Mouse (Mus musculus) 416B (cell line): ENCODE data around the gene Prss16.

Source experiments
- DNase-seq: peaks from one replicate; pipeline ENCODE4 v3.0.0; 2011; ENCODE audit warnings: low read depth

Prss16 gene

DNA sequence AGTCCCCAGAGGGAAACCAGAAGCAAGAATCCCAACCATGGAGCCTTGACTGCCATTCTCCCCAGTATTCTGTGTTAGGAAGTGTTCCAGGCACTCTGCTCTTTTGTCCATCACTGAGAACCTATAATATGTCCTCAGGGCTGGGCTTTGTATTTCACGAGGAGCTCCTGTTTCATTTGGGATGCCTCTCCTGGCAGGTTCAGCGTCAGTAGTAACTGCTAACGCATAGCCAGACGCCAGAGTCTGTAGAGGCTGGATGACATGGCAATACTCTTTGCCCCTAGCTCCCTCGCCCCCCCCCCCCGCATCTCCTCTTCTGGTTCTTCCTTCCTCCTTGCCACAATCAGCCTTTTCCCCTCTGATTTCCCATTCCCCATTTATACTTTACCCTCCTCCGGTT lies at the start of gene Prss16:
Gene Prss16, minus strand, starts transcription at position 101 of the 400 bp plus-strand sequence.
- DNase-seq: no peak

DNA sequence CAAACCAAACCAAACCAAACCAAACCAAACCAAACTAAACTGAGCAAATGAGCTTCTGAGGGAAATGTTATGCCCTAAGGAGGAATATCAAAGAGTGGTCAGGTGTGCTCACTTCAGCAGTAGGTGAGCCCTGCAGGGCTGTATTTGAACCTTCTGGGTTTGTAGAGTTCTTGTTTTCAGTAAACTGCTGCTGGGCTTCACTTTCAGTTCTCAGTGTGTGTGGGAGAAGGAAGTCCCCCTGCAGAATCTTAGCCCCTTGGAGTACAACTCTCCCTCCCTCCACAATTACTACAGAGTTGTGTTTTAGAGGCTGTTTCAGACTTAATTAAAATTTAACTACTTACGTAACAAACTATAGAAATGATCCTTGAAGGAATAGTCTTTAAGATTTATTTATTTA lies 44.2 kb upstream of the Prss16 start:
- no peak for DNase-seq

DNA sequence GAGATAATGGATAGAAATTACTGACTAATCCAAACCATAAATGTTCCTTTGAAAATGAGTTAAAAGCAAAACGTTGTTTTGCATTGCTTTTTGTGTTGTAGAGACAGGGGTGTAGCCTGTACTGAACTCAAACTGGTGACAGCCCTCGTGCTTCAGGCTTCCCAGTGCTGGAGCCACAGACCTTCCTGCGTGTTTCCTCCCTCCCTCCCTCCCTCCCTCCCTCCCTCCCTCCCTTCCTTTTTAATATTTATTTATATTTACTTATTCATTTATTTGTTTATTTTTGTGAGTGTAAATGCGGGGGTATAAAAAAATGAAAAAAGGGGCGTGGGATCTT lies 41.9 kb upstream of the Prss16 start:
- DNase-seq: no peak

DNA sequence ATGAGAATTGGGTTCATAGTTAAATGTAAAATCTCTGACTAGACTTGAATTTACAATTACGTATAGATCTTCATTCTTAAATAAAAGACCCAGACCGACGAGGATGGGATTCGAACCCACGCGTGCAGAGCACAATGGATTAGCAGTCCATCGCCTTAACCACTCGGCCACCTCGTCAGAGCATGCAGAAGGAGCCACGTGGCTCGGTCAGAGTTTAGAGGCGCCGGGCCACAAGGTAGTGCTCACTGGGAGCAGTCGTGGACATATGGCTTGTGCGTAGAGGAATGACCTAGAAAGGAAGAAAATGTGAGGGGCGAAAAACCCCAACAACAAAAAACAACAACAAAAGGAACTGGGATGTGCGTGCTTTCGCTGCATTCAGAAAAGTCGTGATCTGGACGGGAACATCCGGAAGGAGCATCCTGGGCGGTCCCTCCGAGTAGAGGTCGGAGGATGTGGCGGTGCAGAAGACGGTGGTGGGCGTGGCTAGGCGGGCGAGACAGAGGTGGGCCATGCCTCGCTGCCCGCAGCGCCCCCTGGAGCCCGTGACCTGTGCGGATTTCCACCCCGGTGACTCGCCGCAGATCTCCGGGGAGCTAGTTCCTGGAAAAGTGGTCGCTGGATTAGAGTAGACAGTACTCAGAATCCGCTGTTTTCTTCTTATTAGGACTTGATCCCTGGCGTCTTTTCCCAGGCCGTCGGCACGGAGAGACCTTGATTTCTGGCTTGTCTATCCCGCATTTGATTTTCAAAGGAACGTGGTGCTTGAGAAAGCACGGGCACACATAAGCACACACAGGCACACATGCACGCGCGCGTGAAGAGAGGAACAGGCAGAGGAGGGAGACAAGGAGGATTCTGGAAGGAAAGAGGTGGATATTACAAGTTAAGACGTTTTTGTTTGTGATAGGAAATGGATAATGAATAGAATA lies 41.3 kb upstream of the Prss16 start:
- DNase-seq: peak; percentile 98

DNA sequence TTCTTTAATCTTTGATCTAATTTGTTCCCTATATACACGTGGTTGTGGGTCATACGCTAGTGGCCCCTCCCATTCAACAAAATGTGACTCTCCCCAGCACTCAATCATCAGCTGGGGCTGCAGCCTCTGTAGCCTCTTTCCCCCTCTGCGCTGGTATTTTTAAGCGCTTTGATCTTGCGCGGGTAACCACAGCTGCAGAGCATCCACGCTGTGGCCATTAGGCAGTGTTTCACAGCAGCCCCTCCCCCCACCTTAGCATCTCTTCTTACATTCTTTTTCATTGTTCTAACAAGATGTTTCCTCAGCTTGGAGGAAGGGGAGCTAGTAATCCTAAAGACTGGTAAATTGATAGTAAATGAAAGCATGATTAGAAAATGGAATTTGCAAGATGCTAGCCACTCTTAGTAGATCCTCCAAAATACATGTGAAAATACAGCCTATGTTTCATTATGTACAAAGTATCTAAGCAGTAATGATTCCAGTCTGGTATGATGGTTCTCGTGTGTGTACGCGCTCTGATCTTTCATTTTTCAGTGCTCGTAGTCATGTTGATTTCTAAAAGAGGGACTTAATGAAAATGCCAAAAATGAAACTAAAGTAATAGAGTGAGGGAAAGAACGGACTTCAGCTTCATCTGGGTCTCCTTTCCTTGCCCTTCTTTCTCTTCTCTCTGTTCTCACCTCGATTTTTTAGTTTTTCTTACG lies 40.3 kb upstream of the Prss16 start:
- DNase-seq: peak; percentile 90

DNA sequence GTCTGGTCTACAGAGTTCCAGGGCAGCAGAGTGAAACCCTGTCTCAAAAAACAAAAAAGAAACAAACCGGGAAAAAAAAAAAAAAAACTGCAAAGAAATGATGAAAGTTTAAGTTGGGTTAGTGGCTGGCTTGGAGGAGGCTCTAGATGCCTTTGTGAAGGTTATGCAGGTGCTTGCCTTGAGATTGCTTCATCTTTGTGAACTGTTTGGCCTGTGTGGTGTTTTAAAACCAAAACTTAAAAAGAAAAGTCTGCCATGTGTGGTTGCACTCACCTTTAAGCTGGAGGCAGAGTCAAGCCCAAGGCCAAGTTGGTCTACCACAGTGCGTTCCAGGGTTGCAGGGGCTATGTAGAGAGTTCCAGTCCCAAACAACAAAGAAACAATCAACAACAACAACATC lies 39.5 kb upstream of the Prss16 start:
- DNase-seq: no peak

DNA sequence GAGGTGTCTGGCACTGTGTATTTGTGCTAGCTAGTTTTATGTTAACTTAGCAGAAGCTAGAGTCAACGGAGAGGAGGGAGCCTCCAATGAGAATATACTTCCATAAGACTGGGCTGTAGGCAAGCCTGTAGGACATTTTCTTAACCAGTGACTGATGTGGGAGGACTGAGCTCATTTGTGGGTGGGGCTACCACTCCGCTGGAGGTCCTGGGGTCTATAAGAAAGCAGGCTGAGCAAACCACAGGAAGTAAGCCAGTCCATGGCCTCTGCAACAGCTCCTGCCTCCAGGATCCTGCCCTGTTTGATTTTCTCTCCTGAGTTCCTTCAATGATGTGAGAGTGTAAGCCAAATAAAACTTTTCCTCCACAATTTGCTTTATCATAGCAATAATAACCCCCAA lies 35.8 kb upstream of the Prss16 start:
- DNase-seq: peak; percentile 67

DNA sequence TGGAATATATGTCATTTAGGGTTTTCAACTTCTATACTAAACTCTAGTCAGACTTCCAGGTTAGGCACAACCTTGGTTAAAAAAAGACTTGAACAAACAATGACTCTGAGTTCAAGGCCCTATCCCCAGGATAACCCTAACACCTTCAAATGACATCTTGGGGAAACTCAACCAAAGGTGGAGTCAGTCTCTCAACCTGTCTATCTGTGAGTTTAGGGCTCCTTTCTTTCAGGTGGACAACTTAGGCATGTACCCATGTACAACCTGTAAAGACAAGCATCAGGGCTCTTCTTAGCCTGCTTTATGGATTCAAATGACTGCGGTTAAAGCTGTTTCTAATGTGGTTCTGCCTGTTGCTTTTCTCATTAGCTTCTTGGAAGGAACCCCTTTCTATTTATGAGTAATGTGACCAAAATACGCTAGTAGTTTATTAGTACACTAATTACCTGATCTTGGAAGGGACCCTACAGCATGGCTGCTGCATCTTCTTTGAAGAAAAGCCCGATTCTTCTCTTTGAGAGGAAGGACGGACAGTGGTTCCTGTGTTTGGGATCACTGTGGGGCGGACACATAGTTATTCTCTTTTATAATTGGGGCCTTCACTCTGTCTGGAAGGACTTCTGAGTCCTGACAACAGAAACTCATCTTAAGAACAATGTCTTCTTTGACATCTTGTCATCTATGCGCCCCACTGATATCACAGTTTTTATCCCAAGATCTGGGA lies 35.1 kb upstream of the Prss16 start:
- no peak for DNase-seq

DNA sequence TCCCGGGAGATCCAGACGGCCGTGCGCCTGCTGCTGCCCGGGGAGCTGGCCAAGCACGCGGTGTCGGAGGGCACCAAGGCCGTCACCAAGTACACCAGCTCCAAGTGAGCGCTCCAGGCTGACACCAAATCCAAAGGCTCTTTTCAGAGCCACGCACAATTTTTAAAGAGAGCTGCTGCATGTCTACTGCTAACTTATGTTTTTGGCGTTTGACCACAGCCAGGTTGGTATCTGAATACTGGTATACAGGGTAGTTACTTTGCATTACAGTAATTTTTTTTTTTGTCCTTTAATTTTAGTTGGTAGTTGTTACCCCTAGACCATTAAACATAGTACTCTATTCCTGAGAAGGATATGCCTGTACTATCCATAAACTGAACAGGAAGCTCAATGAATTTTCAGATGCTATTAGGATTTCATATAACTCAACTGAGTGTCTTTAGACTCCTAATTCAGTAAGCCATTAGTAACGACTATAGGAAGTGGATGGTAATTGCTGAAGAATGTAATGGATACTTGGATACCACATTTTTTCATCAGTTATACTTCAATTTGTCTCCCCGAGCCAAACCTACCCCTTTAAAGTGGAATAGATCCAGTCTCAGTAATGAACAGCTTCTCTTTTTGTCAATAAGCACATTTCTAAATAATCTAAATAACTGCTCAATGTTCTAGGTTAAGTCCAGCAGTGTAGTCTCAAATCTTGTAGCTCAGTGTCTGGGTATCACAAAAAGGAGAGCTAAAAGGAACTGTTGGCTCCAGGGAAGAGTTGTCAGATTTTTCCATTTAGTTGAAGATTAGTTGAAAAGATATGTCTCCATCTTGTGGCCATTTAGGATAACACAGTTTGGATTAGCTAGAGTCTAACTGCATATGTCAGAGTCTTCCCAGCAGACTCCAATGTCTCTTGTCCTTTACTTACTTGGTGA lies 34.2 kb upstream of the Prss16 start:
- DNase-seq: peak; percentile 92

DNA sequence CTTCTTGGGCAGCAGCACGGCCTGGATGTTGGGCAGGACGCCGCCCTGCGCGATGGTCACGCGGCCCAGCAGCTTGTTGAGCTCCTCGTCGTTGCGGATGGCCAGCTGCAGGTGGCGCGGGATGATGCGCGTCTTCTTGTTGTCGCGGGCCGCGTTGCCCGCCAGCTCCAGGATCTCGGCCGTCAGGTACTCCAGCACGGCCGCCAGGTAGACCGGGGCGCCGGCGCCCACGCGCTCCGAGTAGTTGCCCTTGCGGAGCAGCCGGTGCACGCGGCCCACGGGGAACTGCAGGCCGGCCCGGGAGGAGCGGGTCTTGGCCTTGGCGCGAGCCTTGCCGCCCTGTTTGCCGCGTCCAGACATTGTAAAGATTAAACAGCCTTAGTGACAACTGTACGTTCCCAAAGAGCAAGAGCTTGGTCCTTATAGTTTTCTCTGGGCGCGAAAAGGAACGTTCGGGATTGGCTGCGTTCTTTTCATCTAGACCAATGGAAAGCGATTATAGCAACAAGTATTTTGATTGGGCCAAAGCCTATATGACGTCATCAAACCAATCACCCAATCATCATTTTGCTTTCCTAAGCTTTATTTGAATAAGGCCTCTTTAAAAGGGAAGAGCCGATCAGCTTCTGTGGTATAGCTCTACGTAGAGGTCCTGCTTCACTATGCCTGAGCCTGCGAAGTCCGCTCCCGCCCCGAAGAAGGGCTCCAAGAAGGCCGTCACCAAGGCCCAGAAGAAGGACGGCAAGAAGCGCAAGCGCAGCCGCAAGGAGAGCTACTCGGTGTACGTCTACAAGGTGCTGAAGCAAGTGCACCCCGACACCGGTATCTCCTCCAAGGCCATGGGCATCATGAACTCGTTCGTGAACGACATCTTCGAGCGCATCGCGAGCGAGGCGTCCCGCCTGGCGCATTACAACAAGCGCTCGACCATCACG lies 33.3 kb upstream of the Prss16 start, which contains the start of the genes Hist1h2ag and Hist1h2bj:
Gene Hist1h2ag, minus strand, starts transcription at position 377 of the 935 bp plus-strand sequence.
Gene Hist1h2bj, plus strand, starts transcription at position 647 of the 935 bp plus-strand sequence.
- peak; percentile 100 for DNase-seq

DNA sequence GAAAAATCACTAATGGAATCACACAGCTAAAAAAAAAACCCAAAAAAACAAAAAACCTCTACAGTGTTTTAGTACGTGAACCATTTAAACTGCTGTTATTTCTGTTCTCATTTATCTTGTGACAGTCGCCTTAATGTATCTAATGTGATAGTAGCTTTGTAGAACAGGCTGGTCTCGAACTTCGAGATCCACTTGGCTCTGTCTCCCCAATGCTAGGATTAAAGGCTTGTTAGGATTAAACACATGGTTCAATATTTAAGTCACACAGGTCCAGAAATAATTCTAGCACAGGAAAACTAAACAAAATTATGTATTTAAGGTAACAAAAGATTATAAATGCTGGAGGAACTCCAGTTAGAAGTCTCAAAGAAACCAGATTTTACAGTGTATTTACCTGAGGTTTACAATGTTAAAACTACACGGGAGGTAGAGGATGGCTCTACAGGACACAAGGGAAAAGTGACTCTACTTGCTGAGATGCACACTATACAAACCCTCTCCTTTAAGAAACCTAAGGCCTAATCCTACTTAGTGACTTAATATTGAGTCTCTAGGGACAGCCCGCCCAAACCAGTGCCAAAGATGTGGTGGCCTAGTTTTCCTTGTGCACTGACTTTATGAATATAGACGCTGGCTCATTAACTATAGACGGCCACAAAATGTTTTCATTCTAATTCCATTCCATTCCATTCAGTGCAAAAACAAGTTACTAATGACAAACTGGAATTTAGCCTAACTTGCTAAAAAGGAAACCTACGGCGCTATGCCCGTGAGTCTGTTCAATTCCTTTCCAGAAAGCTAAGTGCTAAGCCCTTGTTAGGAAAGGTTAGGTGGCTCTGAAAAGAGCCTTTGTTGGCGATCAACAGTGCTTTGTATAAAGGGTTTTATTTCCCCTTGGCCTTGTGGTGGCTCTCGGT lies 32.4 kb upstream of the Prss16 start:
- DNase-seq: peak; percentile 87

DNA sequence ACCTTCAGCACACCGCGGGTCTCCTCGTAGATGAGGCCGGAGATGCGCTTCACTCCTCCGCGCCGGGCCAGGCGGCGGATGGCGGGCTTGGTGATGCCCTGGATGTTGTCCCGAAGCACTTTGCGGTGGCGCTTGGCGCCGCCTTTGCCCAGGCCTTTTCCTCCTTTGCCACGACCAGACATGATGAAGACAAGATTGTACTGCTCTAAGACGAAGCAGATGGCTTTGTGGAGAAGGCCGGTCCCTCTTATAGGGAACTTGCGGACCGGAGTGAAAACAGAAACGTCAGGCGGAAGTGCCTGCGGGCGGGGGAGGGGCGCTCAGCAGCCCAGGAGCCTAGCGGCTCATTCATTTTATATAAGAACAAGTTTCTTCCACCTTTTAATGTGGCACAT lies 31.6 kb upstream of the Prss16 start, which contains the start of gene Hist1h4i:
Gene Hist1h4i, minus strand, starts transcription at position 221 of the 395 bp plus-strand sequence.
- DNase-seq: peak; percentile 99

DNA sequence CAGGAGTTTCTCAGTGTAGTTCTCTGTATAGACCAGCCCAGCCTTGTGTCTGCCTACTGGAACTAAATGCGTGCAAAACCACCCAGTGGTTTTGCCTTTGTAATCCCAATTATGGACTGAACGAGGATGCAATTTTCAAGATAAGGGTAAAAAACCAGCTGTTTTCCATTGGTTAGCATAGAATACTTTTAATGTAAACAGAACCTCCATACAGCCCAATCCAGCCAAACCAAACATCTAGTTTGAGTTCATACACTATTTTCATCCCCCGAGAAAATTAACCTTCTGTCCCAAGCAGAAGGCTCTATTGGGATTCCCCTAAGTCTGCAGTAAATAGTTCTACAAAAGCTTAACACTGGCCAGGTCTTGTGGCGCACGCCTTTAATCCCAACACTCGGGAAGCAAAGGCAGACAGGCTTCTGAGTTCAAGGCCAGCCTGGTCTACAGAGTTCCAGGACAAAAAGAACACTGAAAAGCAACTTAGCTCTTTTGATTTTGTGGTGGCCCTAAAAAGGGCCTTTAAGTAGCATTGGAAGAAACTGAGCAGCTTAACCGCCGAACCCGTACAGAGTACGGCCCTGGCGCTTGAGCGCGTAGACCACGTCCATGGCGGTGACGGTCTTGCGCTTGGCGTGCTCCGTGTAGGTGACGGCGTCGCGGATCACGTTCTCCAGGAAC lies 31.1 kb upstream of the Prss16 start:
- peak; percentile 92 for DNase-seq

DNA sequence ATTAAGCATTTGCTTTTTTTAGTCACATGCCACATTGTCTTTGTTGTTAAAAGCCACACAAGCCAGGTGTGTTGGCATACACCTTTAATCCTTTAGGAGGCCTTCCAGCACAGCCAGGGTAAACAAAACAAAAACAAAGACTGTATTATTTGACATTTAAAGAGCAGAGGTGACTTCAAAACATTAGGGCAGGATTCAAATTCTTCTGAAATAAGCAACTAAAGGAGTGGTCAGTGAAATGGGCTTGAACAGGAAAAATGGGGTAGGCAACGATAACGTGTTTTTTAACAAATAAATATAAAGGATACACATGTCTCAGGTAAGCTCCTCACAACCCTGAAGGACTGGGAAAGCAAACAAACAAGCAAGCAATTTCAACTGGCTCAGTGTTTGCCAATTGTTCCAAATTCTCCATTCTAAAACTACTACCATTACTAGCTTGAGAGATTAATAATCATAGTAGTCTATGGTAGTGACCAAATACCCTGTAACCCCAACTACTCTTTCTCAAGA lies 30.5 kb upstream of the Prss16 start:
- no peak for DNase-seq

DNA sequence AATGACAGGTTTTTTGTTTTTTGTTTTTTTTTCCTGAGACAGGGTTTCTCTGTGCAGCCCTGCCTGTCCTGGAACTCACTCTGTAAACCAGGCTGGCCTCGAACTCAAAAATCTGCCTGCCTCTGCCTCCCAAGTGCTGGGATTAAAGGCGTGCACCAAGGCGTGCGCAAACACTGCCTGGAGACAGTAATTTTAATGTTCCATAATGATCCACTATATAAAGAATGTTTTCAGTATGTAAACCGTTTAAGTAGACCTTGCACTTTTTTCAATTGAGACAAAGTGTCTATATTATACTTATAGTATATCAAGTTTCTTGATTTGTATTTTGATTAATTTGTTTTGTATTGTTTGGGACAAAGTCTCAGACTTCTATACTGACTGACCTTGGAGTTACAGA lies 29.8 kb upstream of the Prss16 start:
- DNase-seq: no peak

DNA sequence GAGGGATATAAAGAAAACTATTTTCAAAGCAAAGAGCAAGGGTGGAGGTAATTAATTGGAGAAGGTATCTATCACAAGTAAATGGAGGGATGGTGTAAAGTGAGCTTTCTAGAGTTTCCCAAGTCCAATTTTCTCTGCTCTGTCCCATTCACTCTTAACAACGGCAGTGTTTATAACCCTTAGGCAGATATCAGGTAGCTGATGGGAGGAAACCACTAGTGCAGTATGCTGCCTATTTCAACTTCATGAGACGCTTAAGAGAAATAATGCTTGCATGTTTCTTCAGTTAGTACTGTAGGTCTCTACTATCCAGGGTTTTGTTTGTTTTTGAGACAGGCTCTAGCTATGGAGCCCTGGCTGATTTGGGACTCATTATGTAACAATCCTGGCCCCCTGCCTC lies 27.9 kb upstream of the Prss16 start:
- DNase-seq: peak; percentile 47

DNA sequence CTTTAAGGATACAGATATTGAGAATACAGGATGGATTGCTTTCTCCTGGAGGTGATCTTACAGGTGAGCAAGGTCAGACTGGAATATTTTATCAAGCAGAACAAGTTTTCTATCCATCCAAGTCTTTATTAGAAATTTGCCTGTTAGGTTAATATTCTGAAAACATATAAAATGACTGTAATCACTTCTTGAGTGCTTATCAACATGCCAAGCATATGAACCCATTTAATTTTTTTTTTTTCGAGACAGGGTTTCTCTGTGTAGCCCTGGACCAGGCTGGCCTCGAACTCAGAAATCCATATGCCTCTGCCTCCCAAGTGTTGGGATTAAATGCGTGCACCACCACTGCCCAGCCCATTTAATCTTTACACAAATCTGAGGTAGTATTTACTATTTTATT lies 27.4 kb upstream of the Prss16 start:
- DNase-seq: no peak
